Mouse (Mus musculus) adrenal gland, postnatal 36 days (tissue): ENCODE results near the gene Nhlrc3. TPM values are rescaled to one million over a fixed set of nuclear protein-coding genes. Genes with fewer than 3 reads are reported as not detected.
A peak's percentile ranks its signal among the peaks of the same experiment; 100 is the strongest.

Source experiments
- DNase-seq, 2 experiments: peaks; one replicate each; pipeline ENCODE4 v3.0.0; 2021; ENCODE audit warnings: mixed read lengths in 1 of 2
- total RNA-seq, 2 experiments: library from RNA; stranded (reverse); gene quantifications; 2 replicates each; pipeline ENCODE4 v1.2.3; 2021

Gene Nhlrc3
- total RNA-seq, 2 experiments from 2014 or later = 11.1 to 11.4 TPM

GRCm38 (mm10) chr3:53454561-53454960 is 8.6 kb downstream of the Nhlrc3 start:
- DNase-seq = no peak

- DNase-seq = no peak
Measured at GRCm38 (mm10) chr3:53454005-53454404, 9.1 kb downstream of the Nhlrc3 start.

GRCm38 (mm10) chr3:53453346-53453745 is 9.8 kb downstream of the Nhlrc3 start:
- DNase-seq = no peak

GRCm38 (mm10) chr3:53452351-53452750 is 10.8 kb downstream of the Nhlrc3 start:
- no peak for DNase-seq

- no peak for DNase-seq
Measured at GRCm38 (mm10) chr3:53450666-53451065, 12.5 kb downstream of the Nhlrc3 start.

- DNase-seq = peak in 1 of 2 experiments; percentile 39
Measured at GRCm38 (mm10) chr3:53448208-53448607, 14.9 kb downstream of the Nhlrc3 start.

GRCm38 (mm10) chr3:53446801-53447200 is 16.3 kb downstream of the Nhlrc3 start:
- no peak for DNase-seq

- DNase-seq = no peak
Measured at GRCm38 (mm10) chr3:53445540-53445939, 17.6 kb downstream of the Nhlrc3 start.

- DNase-seq = no peak
Measured at GRCm38 (mm10) chr3:53436550-53436949, 26.6 kb downstream of the Nhlrc3 start.

- no peak for DNase-seq
Measured at GRCm38 (mm10) chr3:53434610-53435009, 28.5 kb downstream of the Nhlrc3 start.

- no peak for DNase-seq
Measured at GRCm38 (mm10) chr3:53423576-53423975, 39.6 kb downstream of the Nhlrc3 start.

GRCm38 (mm10) chr3:53422691-53423090 is 40.4 kb downstream of the Nhlrc3 start:
- DNase-seq = no peak

GRCm38 (mm10) chr3:53421656-53422055 is 41.5 kb downstream of the Nhlrc3 start:
- no peak for DNase-seq

GRCm38 (mm10) chr3:53417701-53418100 is 45.4 kb downstream of the Nhlrc3 start:
- DNase-seq = no peak

- no peak for DNase-seq
Measured at GRCm38 (mm10) chr3:53416036-53416506, 47.1 kb downstream of the Nhlrc3 start.

GRCm38 (mm10) chr3:53413959-53414358 is 49.2 kb downstream of the Nhlrc3 start:
- peak in 1 of 2 experiments; percentile 19 for DNase-seq

GRCm38 (mm10) chr3:53413465-53413864 is 49.7 kb downstream of the Nhlrc3 start:
- DNase-seq = no peak

GRCm38 (mm10) chr3:53412259-53412658 is 50.9 kb downstream of the Nhlrc3 start:
- DNase-seq = no peak

GRCm38 (mm10) chr3:53410031-53410430 is 53.1 kb downstream of the Nhlrc3 start:
- no peak for DNase-seq

- peak; percentile 37 to 48 for DNase-seq
Measured at GRCm38 (mm10) chr3:53407145-53407544, 56.0 kb downstream of the Nhlrc3 start.
